In the genomic region with DNA sequence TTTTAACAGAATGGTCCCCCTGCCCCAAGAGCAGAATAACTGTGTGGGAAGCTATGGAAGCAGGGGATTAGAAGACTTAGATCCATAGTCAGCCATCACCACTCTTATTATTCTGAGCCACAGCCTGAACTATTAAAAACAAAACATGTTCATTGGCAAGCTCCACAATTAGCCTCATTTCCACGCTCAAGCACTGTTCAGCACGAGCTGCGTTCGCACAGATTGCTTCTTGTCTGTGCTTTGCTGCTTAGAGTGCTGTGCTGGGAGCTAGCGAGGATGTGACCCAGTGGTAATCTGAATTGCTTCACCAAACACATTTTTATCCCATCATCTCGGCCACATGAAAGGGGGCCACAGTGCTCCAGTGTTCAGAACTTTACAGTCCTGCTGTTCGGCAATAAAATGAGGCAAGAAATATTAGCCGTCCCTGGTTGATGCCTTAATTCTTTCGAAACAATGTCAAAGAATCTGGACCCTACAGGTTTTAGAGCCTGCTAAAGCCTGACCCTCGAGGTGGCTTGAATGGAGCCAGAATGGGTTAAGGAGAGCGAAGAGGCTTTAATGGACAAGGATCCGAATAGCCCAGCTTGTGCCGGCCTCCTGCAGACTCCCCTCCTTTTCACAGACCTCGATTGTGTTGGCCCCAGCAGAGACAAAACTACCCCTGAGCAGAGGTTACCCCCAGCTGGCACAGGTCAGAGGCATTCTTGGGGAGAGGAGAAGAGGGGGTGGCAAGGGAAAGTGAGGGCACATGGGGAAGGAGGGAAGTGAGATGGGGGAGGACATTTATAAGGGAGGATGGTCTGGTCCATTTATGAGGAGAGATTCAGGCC, we compare ENCODE assay signal across 17 mouse cellular contexts. TPM values are rescaled to one million over a fixed set of nuclear protein-coding genes. Genes with fewer than 3 reads are reported as not detected.
DNase-seq lines count a peak whose midpoint lies in the region; ATAC-seq lines count a peak whose summit lies in the region.
"Had no signal": no experiment of that assay in that cellular context is flagged by ENCODE, and none has a peak within 500 bp of the region (broad histone marks: within the 10 kb centered on the region; RNA-seq: fewer than 3 reads in every experiment).

No protein-coding gene starts in this region.

- H3K4me3 ChIP-seq in limb, embryonic 12.5 days (replicated peaks), result no peak overlapping the region
- H3K4me3 ChIP-seq in limb, embryonic 10.5 days, result no peak overlapping the region
- H3K4me3 ChIP-seq in forebrain, embryonic 12.5 days (replicated peaks), result no peak overlapping the region
- H3K4me3 ChIP-seq in neural tube, embryonic 12.5 days, result no peak overlapping the region

- no peaks in the 10 kb centered on the region for H3K36me3 ChIP-seq in limb, embryonic 12.5 days
- H3K36me3 ChIP-seq in limb, embryonic 10.5 days, result no peaks in the 10 kb centered on the region
- no peaks in the 10 kb centered on the region for H3K36me3 ChIP-seq in forebrain, embryonic 12.5 days (replicated peaks)
- H3K36me3 ChIP-seq in neural tube, embryonic 12.5 days, result no peaks in the 10 kb centered on the region

- H3K27ac ChIP-seq in limb, embryonic 12.5 days, result peak overlapping the region; percentile 31
- no peak overlapping the region for H3K27ac ChIP-seq in limb, embryonic 10.5 days
- H3K27ac ChIP-seq in forebrain, embryonic 12.5 days, result no peak overlapping the region
- H3K27ac ChIP-seq in neural tube, embryonic 12.5 days, result no peak overlapping the region

- 0 out of 2 replicates have a peak overlapping the region, but pooled peaks have one; percentile 1 for H3K4me2 ChIP-seq in limb, embryonic 12.5 days
- H3K4me2 ChIP-seq in forebrain, embryonic 12.5 days, result 0 out of 2 replicates have a peak overlapping the region, but pooled peaks have one; percentile 1
- H3K4me2 ChIP-seq in neural tube, embryonic 12.5 days (replicated peaks), result 0 out of 2 replicates have a peak overlapping the region, but pooled peaks have one; percentile 5

- no peak for ATAC-seq in limb, embryonic 12.5 days (ENCODE audit: insufficient number of reproducible peaks, insufficient read depth, low FRiP score, low TSS enrichment, low read depth)
- ATAC-seq in forebrain, embryonic 12.5 days (ENCODE audit: low FRiP score), result peak; percentile 44
- 0 out of 2 replicates have a peak, but pooled peaks have one; percentile 15 for ATAC-seq in neural tube, embryonic 12.5 days (ENCODE audit: low FRiP score, low read depth)
- ATAC-seq: CD4-positive, CD25-positive, alpha-beta regulatory T cell, adult 4 months; intestine, postnatal 0 days had no signal

- H3K9ac ChIP-seq in limb, embryonic 12.5 days (replicated peaks), result no peak overlapping the region
- H3K9ac ChIP-seq in forebrain, embryonic 12.5 days, result no peak overlapping the region
- no peak overlapping the region for H3K9ac ChIP-seq in neural tube, embryonic 12.5 days

- 16% methylated on average over 14 of the region's 14 CpGs for WGBS in limb, embryonic 12.5 days
- 37% methylated on average over 14 of the region's 14 CpGs for WGBS in limb, embryonic 10.5 days
- WGBS in forebrain, embryonic 12.5 days, result 6% methylated on average over 14 of the region's 14 CpGs
- 5% methylated on average over 14 of the region's 14 CpGs for WGBS in neural tube, embryonic 12.5 days

- H3K9me3 ChIP-seq in limb, embryonic 12.5 days, result no peaks in the 10 kb centered on the region
- no peaks in the 10 kb centered on the region for H3K9me3 ChIP-seq in limb, embryonic 10.5 days (replicated peaks)
- H3K9me3 ChIP-seq in forebrain, embryonic 12.5 days, result no peaks in the 10 kb centered on the region
- H3K9me3 ChIP-seq in neural tube, embryonic 12.5 days, result no peaks in the 10 kb centered on the region

- H3K27me3 ChIP-seq in limb, embryonic 12.5 days, result peaks cover 60% of the 10 kb centered on the region
- H3K27me3 ChIP-seq in limb, embryonic 10.5 days (ENCODE audit: low read depth, poor library complexity, severe bottlenecking), result peaks cover 81% of the 10 kb centered on the region
- peaks cover 82% of the 10 kb centered on the region for H3K27me3 ChIP-seq in forebrain, embryonic 12.5 days
- H3K27me3 ChIP-seq in neural tube, embryonic 12.5 days (replicated peaks), result peaks cover 33% of the 10 kb centered on the region

- H3K4me1 ChIP-seq in limb, embryonic 12.5 days (replicated peaks), result peaks cover 58% of the 10 kb centered on the region
- peaks cover 63% of the 10 kb centered on the region for H3K4me1 ChIP-seq in limb, embryonic 10.5 days
- H3K4me1 ChIP-seq in forebrain, embryonic 12.5 days, result peaks cover 43% of the 10 kb centered on the region
- peaks cover 44% of the 10 kb centered on the region for H3K4me1 ChIP-seq in neural tube, embryonic 12.5 days

- DNase-seq in limb, embryonic 10.5 days (ENCODE audit: low spot score), result no peak
- DNase-seq in layer of hippocampus, adult 9-10 months (ENCODE audit: low spot score), result peak; percentile 27
- DNase-seq in adrenal gland, adult (ENCODE audit: inconsistent age in 2 of 2, low spot score in 1 of 2), result no peak
- no peak for DNase-seq in thymus, postnatal 10 days (ENCODE audit: low spot score in 2 of 2)
- no peak for DNase-seq in adrenal gland, adult 8-10 months
- DNase-seq: adrenal gland, postnatal 14 days; cerebellum, adult 2 months had no signal

RNA-seq across cellular contexts. Expression of a gene that starts 2.4 kb away (rescaled TPM):
- polyA plus RNA-seq in limb, embryonic 12.5 days (2016; fragmentation: Nextera tagmentation; extraction: Ambion mirVana), result 11.9 and 14.2 TPM in 2 replicates
- polyA plus RNA-seq in limb, embryonic 10.5 days (2016; fragmentation: Nextera tagmentation; extraction: Ambion mirVana), result 1.1 and 2.8 TPM in 2 replicates
- polyA plus RNA-seq in forebrain, embryonic 12.5 days (2016; fragmentation: Nextera tagmentation; extraction: Ambion mirVana), result 1.7 and 2.5 TPM in 2 replicates
- 12.5 and 14.6 TPM in 2 replicates for polyA plus RNA-seq in neural tube, embryonic 12.5 days (2016; fragmentation: Nextera tagmentation; extraction: Ambion mirVana)
- total RNA-seq in adrenal gland, adult 8-10 months (2022), result 10 to 100 TPM in 3 of 4 experiments, 1 to 10 TPM in 1; 9.9 to 18.5 (median 13.3) TPM
- total RNA-seq: megakaryocyte, adult 5-6 weeks had no signal
- polyA plus RNA-seq: CD4-positive, CD25-positive, alpha-beta regulatory T cell, adult 4 months had no signal

RNA-seq across cellular contexts. Expression of a gene that starts 19.9 kb away (rescaled TPM):
- not detected in 2 replicates for polyA plus RNA-seq in limb, embryonic 12.5 days (2016; fragmentation: Nextera tagmentation; extraction: Ambion mirVana)
- polyA plus RNA-seq in limb, embryonic 10.5 days (2016; fragmentation: Nextera tagmentation; extraction: Ambion mirVana), result 0.09 TPM in 1 of 2 replicates, not detected in the other
- polyA plus RNA-seq in forebrain, embryonic 12.5 days (2016; fragmentation: Nextera tagmentation; extraction: Ambion mirVana), result not detected in 2 replicates
- polyA plus RNA-seq in neural tube, embryonic 12.5 days (2016; fragmentation: Nextera tagmentation; extraction: Ambion mirVana), result not detected in 2 replicates
- not detected for total RNA-seq in adrenal gland, adult 8-10 months (2022)
- total RNA-seq: layer of hippocampus, postnatal 25 days; megakaryocyte, adult 5-6 weeks had no signal
- polyA plus RNA-seq: CD4-positive, CD25-positive, alpha-beta regulatory T cell, adult 4 months; embryonic facial prominence, embryonic 14.5 days; intestine, postnatal 0 days had no signal

RNA-seq across cellular contexts. Expression of a gene that starts 32.9 kb away (rescaled TPM):
- polyA plus RNA-seq in limb, embryonic 12.5 days (2016; fragmentation: Nextera tagmentation; extraction: Ambion mirVana), result not detected in 2 replicates
- not detected in 2 replicates for polyA plus RNA-seq in limb, embryonic 10.5 days (2016; fragmentation: Nextera tagmentation; extraction: Ambion mirVana)
- polyA plus RNA-seq in forebrain, embryonic 12.5 days (2016; fragmentation: Nextera tagmentation; extraction: Ambion mirVana), result not detected in 2 replicates
- polyA plus RNA-seq in neural tube, embryonic 12.5 days (2016; fragmentation: Nextera tagmentation; extraction: Ambion mirVana), result not detected in 2 replicates
- total RNA-seq in adrenal gland, adult 8-10 months (2022), result not detected
- total RNA-seq: adrenal gland, postnatal 14 days; layer of hippocampus, postnatal 25 days; megakaryocyte, adult 5-6 weeks had no signal
- polyA plus RNA-seq: CD4-positive, CD25-positive, alpha-beta regulatory T cell, adult 4 months; cerebellum, adult 2 months; embryonic facial prominence, embryonic 14.5 days; intestine, postnatal 0 days had no signal

RNA-seq across cellular contexts. Expression of a gene that starts 57.6 kb away (rescaled TPM):
- 0.10 and 0.18 TPM in 2 replicates for polyA plus RNA-seq in limb, embryonic 12.5 days (2016; fragmentation: Nextera tagmentation; extraction: Ambion mirVana)
- polyA plus RNA-seq in limb, embryonic 10.5 days (2016; fragmentation: Nextera tagmentation; extraction: Ambion mirVana), result 0.04 and 0.08 TPM in 2 replicates
- 0.09 and 0.10 TPM in 2 replicates for polyA plus RNA-seq in forebrain, embryonic 12.5 days (2016; fragmentation: Nextera tagmentation; extraction: Ambion mirVana)
- 0.04 and 0.18 TPM in 2 replicates for polyA plus RNA-seq in neural tube, embryonic 12.5 days (2016; fragmentation: Nextera tagmentation; extraction: Ambion mirVana)
- total RNA-seq in adrenal gland, adult 8-10 months (2022), result under 1 TPM in 3 of 4 experiments, not detected in 1; 0.07 to 0.22 (median 0.08) TPM
- total RNA-seq: adrenal gland, postnatal 14 days; megakaryocyte, adult 5-6 weeks had no signal
- polyA plus RNA-seq: CD4-positive, CD25-positive, alpha-beta regulatory T cell, adult 4 months; heart, embryonic 16.5 days; liver, embryonic 16.5 days had no signal
